Mouse (Mus musculus) embryonic facial prominence, embryonic 12.5 days (tissue): ENCODE data around the gene Trim62. TPM values are rescaled to one million over a fixed set of nuclear protein-coding genes. Genes with fewer than 3 reads are reported as not detected.

Experiments
- ATAC-seq: fragments of 200-750 bp; cut with Nextera tagmentation; 2 replicates; pipeline ENCODE4 v1.8.0; 2017; ENCODE audit not compliant: insufficient number of reproducible peaks, insufficient read depth, low FRiP score, low TSS enrichment
- H3K27ac ChIP-seq: fragments of 300-500 bp; sonication (generic); 2 replicates; pipeline ENCODE4 v1.5.1; 2016; ENCODE audit warnings: mild to moderate bottlenecking
- H3K27me3 ChIP-seq: fragments of 300-500 bp; sonication (generic); 2 replicates; pipeline ENCODE4 v1.6.1; 2016; ENCODE audit warnings: mild to moderate bottlenecking, moderate library complexity
- H3K36me3 ChIP-seq: fragments of 300-500 bp; sonication (generic); 2 replicates; pipeline ENCODE4 v1.6.1; 2016; ENCODE audit warnings: mild to moderate bottlenecking
- H3K4me1 ChIP-seq: fragments of 300-500 bp; sonication (generic); 2 replicates; pipeline ENCODE4 v1.6.1; 2016
- H3K4me2 ChIP-seq: fragments of 300-500 bp; sonication (generic); replicated peaks from 2 replicates; pipeline ENCODE4 v1.6.1; 2016; ENCODE audit warnings: mild to moderate bottlenecking, moderate library complexity
- H3K4me3 ChIP-seq: fragments of 300-500 bp; sonication (generic); 2 replicates; pipeline ENCODE4 v1.5.1; 2016; ENCODE audit warnings: mild to moderate bottlenecking
- H3K9ac ChIP-seq: fragments of 300-500 bp; sonication (generic); 2 replicates; pipeline ENCODE4 v1.6.1; 2016; ENCODE audit warnings: mild to moderate bottlenecking, moderate library complexity
- H3K9me3 ChIP-seq: fragments of 300-500 bp; sonication (generic); 2 replicates; pipeline ENCODE4 v1.6.1; 2016; ENCODE audit warnings: mild to moderate bottlenecking, moderate library complexity
- WGBS: fragments of 180-500 bp; shearing (Covaris S2); methylation state at CpG from one replicate; pipeline ENCODE4 v1.1.7; 2016; 5-methylcytosine and 5-hydroxymethylcytosine counted together
- polyA plus RNA-seq: library from polyadenylated mRNA; unstranded; fragments of >200 nt; fragmentation: Nextera tagmentation; extraction: Ambion mirVana; gene quantifications from 2 replicates; pipeline ENCODE4 v1.2.1, GENCODE M21; 2016

The Trim62 gene
- polyA plus RNA-seq, 1 experiment from 2014 or later = 19.7 TPM

DNA sequence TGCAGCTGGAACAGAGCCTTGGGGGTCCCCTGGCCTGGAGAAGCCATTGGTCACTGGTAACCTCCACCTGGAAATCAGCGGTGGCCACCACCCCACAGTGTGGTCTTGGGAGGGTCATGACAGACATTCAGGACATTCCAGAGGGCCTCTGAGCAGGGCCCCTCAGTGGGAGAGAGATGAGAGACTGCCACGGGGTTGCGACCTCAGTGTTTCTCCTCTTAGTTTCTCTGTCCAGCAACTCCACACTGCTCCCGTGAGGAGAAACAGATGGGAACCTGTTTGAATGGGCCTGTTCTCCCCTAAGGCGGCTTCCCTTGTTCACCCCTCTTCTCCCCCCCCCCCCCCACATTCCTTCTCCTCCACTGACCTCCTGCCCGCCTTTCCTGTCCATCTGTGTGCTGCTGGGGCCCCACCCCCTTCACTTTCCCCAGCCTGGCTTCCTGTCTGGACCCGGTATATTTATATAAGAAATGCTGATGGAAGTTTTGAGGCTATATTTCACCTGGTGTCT lies 14.6 kb downstream of the Trim62 start:
- Histone ChIP-seq H3K4me1 (peaks cover 32% of the 10 kb centered on the region), H3K27ac (peak overlapping the region; percentile 99), H3K27me3 (no peaks in the 10 kb centered on the region), H3K9me3 (no peaks in the 10 kb centered on the region), H3K4me2 (peak overlapping the region; percentile 15; the same call in 1 of the 2 replicates), H3K4me3 (no peak overlapping the region), H3K36me3 (peaks cover 24% of the 10 kb centered on the region; the same call in 1 of the 2 replicates), H3K9ac (no peak overlapping the region)
- 2% methylated on average over 6 of the region's 7 CpGs for WGBS
- ATAC-seq = peak; percentile 5; the same call in 1 of the 2 replicates

DNA sequence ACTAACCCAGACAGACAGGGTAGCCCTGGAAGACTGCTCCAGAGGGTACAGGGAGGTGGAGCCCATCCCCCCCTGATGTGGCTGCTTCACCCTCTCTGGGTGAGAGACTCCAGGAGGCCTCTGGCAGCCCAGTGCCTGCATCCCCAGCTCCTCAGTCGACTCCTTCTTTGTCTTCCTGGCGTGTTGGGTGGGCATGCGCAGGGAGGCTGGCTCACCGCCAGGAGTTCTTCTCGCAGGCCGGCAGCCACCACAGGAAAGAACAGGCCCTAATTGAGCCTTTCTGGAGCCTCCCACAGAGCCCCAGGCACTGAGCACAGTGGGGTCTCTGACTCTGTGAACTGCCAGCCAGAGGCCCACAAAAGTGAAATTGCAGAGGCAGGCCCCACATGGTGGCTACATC lies 16.0 kb downstream of the Trim62 start:
- Histone ChIP-seq H3K9me3 (no peaks in the 10 kb centered on the region), H3K27me3 (no peaks in the 10 kb centered on the region), H3K4me2 (peak overlapping the region; percentile 21), H3K9ac (peak overlapping the region; percentile 28), H3K36me3 (peaks cover 30% of the 10 kb centered on the region), H3K27ac (peak overlapping the region; percentile 99), H3K4me3 (no peak overlapping the region), H3K4me1 (peaks cover 43% of the 10 kb centered on the region)
- 2% methylated on average over 6 of the region's 6 CpGs for WGBS
- peak; percentile 79 for ATAC-seq

- no peaks in the 10 kb centered on the region for H3K27me3 ChIP-seq
- peaks cover 30% of the 10 kb centered on the region for H3K36me3 ChIP-seq
- 78% methylated on average over 14 of the region's 14 CpGs for WGBS
- H3K4me3 ChIP-seq = no peak overlapping the region
- no peak overlapping the region for H3K9ac ChIP-seq
- no peak overlapping the region for H3K4me2 ChIP-seq
- peaks cover 55% of the 10 kb centered on the region for H3K4me1 ChIP-seq
- no peaks in the 10 kb centered on the region for H3K9me3 ChIP-seq
- H3K27ac ChIP-seq = peak overlapping the region; percentile 99
- ATAC-seq = no peak
Measured at GRCm38 (mm10) chr4:128900484-128900883, 17.1 kb downstream of the Trim62 start.

GRCm38 (mm10) chr4:128902390-128902789 lies 19.0 kb downstream of the Trim62 start:
- 88% methylated on average over 8 of the region's 8 CpGs for WGBS
- Histone ChIP-seq H3K4me3 (no peak overlapping the region), H3K9me3 (no peaks in the 10 kb centered on the region), H3K4me2 (no peak overlapping the region), H3K9ac (no peak overlapping the region), H3K36me3 (peaks cover 30% of the 10 kb centered on the region), H3K4me1 (peaks cover 73% of the 10 kb centered on the region), H3K27ac (no peak overlapping the region), H3K27me3 (no peaks in the 10 kb centered on the region)
- no peak for ATAC-seq

GRCm38 (mm10) chr4:128904035-128904800 lies 20.8 kb downstream of the Trim62 start:
- peak; percentile 48; the same call in 1 of the 2 replicates for ATAC-seq
- Histone ChIP-seq H3K4me1 (peaks cover 58% of the 10 kb centered on the region), H3K4me3 (no peak overlapping the region), H3K4me2 (no peak overlapping the region; the same call in 1 of the 2 replicates), H3K36me3 (peaks cover 34% of the 10 kb centered on the region), H3K9ac (no peak overlapping the region), H3K9me3 (no peaks in the 10 kb centered on the region), H3K27me3 (no peaks in the 10 kb centered on the region), H3K27ac (peak overlapping the region; percentile 72)
- WGBS = 29% methylated on average over 8 of the region's 8 CpGs

DNA sequence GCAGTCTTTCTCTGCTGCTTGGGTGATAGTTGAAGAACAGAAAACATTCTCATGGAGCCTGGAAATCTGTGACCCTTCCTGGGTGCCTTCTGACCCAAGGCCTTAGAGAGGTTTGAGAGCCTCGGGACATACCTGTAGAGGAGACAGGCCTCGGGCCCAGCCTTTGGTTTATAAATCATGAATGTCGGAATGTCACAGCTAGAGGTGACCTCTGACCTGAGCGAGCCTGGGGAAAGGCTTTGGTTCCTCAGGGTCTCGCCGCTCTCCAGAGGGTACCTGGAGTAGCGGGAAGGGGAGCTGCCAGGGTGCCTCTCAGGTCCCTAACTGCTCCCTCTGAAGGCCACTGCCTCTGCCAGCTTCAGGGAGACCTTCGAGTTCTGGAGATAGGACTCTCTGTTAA lies 21.9 kb downstream of the Trim62 start:
- no peaks in the 10 kb centered on the region for H3K9me3 ChIP-seq
- WGBS = 13% methylated on average over 8 of the region's 8 CpGs
- no peak overlapping the region for H3K4me2 ChIP-seq
- no peak overlapping the region for H3K4me3 ChIP-seq
- H3K27ac ChIP-seq = peak overlapping the region; percentile 72
- peaks cover 48% of the 10 kb centered on the region for H3K4me1 ChIP-seq
- ATAC-seq = no peak
- no peak overlapping the region for H3K9ac ChIP-seq
- peaks cover 40% of the 10 kb centered on the region for H3K36me3 ChIP-seq
- H3K27me3 ChIP-seq = no peaks in the 10 kb centered on the region

DNA sequence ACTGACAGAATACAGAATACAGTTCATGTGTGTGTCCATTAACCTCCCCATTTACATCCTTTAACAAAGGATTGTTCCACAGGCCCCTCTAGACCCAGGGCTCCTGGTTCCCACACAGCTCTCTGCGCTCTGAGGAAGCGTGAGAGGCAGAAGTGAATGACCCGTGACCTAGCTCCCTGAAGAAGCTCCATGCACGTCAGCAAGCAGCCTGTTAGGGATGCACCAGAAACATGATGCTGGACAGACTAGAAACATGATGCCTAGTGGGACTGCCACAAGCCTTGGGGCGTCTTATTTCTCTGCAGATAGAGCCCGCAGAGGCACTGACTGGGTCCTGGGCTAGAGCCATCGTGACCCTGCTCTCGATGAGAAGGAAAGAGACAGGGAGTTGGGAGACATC lies 23.4 kb downstream of the Trim62 start:
- H3K9ac ChIP-seq = no peak overlapping the region
- no peak for ATAC-seq
- H3K9me3 ChIP-seq = no peaks in the 10 kb centered on the region
- peaks cover 41% of the 10 kb centered on the region for H3K36me3 ChIP-seq
- WGBS = 17% methylated on average over 8 of the region's 8 CpGs
- H3K4me2 ChIP-seq = no peak overlapping the region
- H3K4me3 ChIP-seq = no peak overlapping the region
- peak overlapping the region; percentile 72 for H3K27ac ChIP-seq
- peaks cover 44% of the 10 kb centered on the region for H3K4me1 ChIP-seq
- H3K27me3 ChIP-seq = no peaks in the 10 kb centered on the region

GRCm38 (mm10) chr4:128907238-128907968 lies 24.0 kb downstream of the Trim62 start:
- Histone ChIP-seq H3K9ac (no peak overlapping the region), H3K4me1 (peaks cover 44% of the 10 kb centered on the region), H3K4me2 (no peak overlapping the region), H3K4me3 (no peak overlapping the region), H3K27ac (peak overlapping the region; percentile 72), H3K36me3 (peaks cover 36% of the 10 kb centered on the region), H3K9me3 (no peaks in the 10 kb centered on the region), H3K27me3 (no peaks in the 10 kb centered on the region)
- WGBS = 55% methylated on average over 12 of the region's 12 CpGs
- ATAC-seq = no peak

GRCm38 (mm10) chr4:128908586-128909377 lies 25.4 kb downstream of the Trim62 start:
- H3K27me3 ChIP-seq = no peaks in the 10 kb centered on the region
- no peak overlapping the region for H3K9ac ChIP-seq
- 65% methylated on average over 24 of the region's 24 CpGs for WGBS
- H3K9me3 ChIP-seq = no peaks in the 10 kb centered on the region
- no peak for ATAC-seq
- peaks cover 25% of the 10 kb centered on the region for H3K36me3 ChIP-seq
- H3K4me3 ChIP-seq = no peak overlapping the region
- no peak overlapping the region for H3K27ac ChIP-seq
- H3K4me2 ChIP-seq = no peak overlapping the region
- H3K4me1 ChIP-seq = peaks cover 38% of the 10 kb centered on the region

DNA sequence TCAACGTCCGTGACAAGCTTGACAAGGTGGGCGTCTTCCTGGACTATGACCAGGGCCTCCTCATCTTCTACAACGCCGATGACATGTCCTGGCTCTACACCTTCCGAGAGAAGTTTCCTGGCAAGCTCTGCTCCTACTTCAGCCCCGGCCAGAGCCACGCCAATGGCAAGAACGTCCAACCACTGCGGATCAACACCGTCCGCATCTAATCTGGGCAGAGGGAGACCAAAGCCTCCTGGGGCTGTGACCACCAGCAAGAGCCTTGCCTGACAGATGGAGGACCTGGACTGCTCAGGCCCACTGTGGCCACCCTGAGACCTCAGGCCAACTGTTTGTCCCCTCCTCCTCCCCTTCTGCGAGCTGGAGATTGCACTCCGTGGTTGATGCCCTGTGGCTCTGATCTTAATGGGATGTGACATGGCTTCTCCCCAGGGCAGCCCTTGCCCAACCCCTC lies 26.0 kb downstream of the Trim62 start:
- no peak for ATAC-seq
- Histone ChIP-seq H3K36me3 (peaks cover 25% of the 10 kb centered on the region), H3K27me3 (no peaks in the 10 kb centered on the region), H3K9ac (no peak overlapping the region), H3K4me3 (no peak overlapping the region), H3K4me2 (no peak overlapping the region), H3K9me3 (no peaks in the 10 kb centered on the region), H3K4me1 (peaks cover 32% of the 10 kb centered on the region), H3K27ac (no peak overlapping the region)
- 84% methylated on average over 14 of the region's 14 CpGs for WGBS
